Mouse (Mus musculus) megakaryocyte, embryonic 14.5 days (primary cell): Measurements from ENCODE around the gene Pla2g4e.

Experiments
- FLI1 ChIP-seq: IDR thresholded peaks from 2 replicates; pipeline ENCODE4 v1.6.1; 2012; ENCODE audit warnings: low read length, inconsistent platforms, mixed read lengths
- GATA1 ChIP-seq: IDR thresholded peaks from 3 replicates; pipeline ENCODE4 v1.6.1; 2012; ENCODE audit warnings: mixed read lengths, low read length, inconsistent platforms, borderline replicate concordance

DNA sequence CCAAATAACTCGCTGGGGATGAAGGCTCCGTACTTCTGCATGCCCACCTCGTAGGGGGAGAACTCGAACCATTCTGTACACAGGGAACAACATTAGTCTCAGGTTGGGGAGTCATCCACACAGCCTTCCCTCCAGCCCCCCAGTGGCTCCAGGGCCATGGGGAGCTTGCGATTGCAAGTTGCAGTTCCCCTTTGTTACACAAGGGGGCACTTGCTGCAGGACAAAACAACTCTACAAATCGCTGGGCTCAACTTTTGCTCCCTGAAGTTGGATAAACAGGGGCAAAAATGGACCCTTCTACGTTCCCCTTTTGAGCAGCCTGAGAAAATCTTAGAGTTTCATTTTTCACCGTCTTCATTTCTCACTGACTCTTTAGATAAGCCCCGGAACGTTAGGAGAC is 71.4 kb downstream of the Pla2g4e start:
- TF ChIP-seq GATA1 (no peak), FLI1 (no peak)
